Mouse (Mus musculus): ENCODE results near the gene Phyhd1.
A peak's percentile ranks its signal among the peaks of the same experiment; 100 is the strongest.

Phyhd1 gene

DNA sequence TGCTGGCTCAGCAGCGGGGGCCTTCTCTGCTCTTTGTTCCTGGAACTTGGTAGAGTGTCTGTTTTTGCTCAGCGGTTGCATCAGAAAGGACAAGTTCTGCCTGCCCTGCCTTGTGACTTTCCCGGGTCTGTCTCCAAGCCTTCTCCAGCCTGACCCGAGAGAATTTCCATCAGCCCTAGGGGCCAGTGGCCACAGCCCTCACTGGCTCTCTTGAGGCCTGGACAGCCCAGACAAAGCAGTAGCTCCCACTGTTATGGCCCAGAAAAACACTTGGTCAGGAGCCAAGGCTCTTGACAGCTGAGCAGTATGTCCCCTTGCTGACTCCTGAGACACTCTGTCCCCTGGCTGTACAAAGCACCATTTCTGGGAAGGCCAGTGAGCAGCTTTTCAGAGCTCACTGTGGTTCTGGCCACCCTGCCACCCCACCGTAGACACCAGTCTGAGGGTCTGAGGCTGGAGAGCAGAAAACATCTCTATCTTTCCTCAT, at the start of gene Phyhd1:
Gene Phyhd1, plus strand, starts transcription at position 437 of the 487 bp plus-strand sequence.
- peak; percentile 79 for DNase-seq (ENCODE audit: low read depth)

DNA sequence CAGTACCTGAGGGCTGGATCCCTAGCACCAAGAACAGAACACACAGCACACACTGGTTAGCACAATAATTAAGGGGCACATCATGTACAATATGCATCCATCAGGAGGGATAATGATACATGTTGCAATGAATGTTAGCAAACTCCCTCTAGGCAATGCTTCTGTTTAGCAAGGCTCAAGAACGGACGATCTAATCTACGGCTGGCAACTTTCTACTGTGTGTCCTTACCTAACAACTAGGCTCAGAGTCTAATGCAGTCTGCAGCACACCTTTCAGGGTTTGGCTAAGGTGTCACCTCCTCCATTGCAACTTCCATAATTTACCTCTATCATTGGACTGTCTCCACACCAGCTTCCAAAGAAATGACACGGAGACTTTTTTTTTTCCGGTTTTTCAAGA, 49.7 kb upstream of the Phyhd1 start:
- DNase-seq (ENCODE audit: low read depth): no peak

DNA sequence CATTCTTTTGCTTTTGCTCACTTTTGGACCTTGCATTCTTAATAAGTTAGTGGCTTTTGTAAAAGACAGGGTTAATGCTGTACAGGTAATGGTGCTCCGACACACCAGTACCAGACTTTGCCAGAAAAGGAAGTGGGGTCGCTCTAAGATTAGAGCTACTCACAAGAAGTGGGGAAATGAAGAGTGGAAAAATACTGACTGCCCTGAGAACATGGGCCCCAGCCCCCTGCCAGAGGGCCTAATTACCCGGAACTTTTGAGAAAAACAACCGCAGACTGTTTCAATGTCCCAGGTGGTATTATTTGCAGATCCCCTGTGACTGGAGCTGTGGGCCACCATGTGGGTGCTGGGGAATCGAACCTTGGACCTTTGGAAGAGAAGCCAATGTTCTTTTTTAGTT, 30.4 kb upstream of the Phyhd1 start:
- DNase-seq (ENCODE audit: low read depth): no peak

DNA sequence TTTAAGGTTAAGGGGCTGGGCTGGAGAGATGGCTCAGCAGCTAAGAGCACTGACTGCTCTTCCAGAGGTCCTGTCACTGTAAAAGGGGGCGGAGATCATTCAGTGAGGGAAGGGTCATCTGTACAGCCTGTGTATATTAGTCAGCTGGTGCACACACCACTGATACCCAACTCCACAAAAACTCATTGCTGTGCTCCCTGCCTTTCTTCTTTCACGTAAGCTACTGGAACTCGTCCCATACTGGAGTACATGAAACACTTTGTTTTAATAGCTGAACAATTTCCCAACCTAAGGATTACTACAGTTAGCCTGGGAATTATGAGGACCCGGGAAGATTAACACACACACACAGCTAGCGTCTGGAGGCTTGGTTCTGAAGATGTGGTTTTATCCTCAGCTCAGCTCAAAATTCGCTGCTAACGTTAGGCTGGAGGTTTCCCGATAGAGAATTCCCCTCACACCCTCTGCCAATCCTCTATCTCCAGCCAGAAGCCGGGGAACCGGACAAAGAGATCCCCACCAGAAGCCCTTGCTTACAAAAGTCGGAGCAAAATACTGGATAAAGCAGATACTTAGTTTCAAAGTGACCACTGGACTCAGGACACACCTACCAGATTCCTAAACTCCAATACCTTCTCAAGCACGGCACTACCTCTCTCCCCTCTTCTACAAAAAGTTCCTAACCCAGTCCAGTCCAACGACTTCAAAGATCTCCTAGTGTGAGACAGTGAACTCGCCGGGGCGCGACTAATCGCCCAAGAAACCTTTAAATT, 29.4 kb upstream of the Phyhd1 start:
- no peak for DNase-seq (ENCODE audit: low read depth)

DNA sequence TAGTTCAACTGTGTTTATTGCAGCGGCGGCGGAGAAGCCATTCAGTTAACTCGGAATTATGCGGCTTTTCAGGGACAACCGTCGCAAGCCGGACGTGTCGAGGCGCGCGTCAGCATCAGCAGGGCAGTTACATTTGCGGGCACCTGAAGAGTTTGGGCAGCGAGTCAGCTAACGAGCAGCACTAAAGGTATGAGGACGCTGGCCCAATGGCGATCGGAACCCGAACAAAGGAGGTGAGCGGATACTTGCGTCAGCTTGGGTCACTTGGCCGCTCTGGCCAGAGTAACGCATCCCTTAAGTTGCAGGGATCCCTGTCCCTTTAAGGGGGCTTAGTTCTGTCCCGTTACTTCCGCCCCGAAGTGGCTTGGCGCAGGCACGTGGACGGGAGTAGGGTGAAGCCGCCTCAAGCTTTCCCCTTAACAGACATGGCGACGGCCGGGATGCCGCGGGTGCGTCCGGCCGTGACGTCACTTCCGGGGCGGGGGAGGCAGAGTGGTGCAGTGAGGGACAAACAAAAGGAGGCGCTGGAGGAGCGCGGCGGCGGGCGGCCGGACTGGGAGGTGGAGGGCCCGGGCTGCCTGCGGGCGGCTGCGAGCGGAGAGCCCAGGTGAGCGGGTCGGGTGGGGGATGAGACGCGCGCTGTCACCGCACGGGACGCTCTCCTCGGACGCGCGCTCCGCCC, 28.7 kb upstream of the Phyhd1 start, which contains the start of gene Lrrc8a:
Gene Lrrc8a, plus strand, starts transcription at position 517 of the 682 bp plus-strand sequence.
- peak; percentile 90 for DNase-seq (ENCODE audit: low read depth)

DNA sequence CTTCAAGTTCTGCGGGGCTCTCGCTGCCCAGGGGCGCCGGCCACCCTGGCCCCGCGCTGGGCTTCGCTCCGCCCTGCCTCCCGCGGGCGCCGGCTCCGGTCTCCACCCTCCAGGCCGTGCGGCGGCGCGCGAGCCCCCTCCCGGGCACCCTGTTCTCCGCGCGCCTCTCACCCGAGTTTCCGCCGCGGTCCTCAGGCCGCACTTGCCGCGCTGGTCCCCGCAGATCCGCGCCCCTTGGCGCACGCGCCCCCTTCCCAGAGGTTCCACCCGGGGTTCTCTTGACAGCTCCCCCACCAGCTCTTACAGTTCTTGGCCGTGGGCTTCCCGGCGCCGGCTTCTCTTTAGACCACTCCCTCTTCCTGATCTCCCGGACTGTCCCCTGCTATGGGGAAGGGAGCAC, 28.1 kb upstream of the Phyhd1 start:
- DNase-seq (ENCODE audit: low read depth): no peak

DNA sequence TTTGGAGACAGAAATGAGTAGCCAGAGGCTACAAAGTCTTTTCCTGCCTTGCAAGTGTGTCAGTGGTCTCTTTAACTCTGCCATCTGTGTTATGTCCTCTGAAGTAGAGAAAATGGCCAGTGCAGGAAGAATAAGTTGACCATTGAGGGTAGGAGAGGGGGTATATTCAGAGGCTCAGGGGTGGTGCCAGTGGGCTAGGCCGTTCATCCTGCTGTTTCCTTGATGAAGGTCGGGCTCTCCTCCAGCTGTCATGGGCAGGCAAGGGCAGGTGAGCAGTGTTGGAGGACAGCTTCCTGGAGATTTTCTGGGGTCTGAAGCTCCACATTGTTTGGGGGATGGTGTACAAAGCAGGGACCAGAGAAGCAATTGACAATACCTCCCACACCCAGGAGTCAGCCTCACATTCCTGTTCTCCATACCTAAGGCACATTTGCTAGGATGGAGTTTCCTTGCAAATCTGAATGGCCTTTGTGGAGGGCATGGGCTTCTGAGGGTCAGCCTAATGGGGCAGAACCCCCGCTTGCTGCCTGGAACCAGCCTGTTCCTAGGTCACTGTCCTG, 27.0 kb upstream of the Phyhd1 start:
- DNase-seq (ENCODE audit: low read depth): no peak

DNA sequence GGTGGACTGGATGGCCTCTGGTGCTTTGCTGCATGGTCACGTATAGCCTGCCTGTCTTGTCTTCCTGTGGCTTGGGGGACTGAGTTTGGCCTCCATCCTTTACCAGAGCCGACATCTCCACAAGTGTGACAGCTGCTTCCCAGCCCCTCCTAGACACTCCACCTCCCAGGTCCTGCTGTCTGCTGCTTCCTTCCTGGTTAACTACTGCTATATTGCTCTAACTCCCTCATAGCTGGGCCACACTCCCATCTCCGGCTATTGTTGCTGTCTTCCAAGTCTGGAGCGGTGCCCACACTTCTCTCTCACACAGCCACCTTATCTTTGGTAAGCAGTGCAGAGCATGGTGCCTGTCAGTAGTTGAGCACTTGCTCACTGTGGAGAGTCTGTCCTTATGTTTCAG, 26.2 kb upstream of the Phyhd1 start:
- no peak for DNase-seq (ENCODE audit: low read depth)

DNA sequence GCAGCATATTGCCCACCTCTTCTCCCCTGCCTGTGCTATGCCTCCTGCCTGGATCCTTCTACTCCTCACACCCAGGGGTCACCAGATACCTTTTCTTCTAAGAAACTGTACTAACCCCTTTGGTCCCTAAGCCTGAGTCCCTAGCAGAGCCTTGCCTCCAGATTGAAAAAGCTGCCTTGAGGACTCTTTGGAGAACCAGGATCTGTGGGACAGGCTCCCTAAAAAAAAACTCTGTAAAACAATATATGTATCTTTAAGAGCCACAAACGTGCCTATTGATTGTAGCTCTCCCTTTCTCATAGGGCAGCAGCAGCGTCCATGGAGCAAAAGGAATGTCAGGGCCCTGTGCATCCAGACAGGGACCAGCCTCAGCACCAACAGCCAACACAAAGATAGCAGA, 25.7 kb upstream of the Phyhd1 start, which contains the start of gene Gm28035:
Gene Gm28035, plus strand, starts transcription at position 301 of the 400 bp plus-strand sequence.
- no peak for DNase-seq (ENCODE audit: low read depth)

DNA sequence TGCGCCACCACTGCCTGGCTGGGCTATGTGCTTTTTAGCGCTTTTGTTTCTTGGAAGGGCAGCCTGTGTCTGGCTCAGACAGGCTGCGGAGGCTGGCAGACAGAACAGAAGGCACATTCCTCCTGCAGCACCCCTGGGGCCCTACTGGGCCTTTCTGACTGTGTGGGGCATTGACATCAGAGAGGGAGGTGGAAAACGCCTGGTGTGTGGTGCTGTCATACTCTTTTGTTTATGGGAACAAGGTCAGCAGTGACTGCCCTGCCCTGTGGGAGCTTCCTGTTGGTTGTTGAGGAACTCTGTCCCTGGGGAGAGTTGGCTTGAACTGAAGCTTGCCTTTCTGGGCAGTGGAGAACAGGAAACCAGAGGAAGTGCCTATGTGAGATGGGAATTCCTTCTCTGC, 23.5 kb upstream of the Phyhd1 start:
- peak; percentile 57 for DNase-seq (ENCODE audit: low read depth)

DNA sequence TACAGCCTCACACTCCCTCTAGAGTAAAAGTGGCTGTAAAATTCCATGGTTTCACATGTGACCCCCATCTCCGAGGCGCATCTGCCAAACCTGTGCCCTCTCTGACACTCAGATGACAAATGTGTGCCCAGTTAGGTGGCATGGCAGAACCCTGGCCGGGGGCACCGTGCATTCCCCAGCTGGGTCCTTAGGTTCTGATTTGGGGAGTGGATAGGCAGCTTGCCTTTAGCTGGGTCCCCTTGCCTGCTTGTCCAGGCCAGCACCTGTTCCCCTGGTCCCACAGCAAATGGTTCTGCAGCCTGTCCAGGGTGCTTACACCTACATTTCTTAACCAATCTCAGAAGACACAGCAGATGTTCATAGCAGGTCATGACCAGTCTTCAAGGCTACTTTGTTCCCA, 22.6 kb upstream of the Phyhd1 start:
- no peak for DNase-seq (ENCODE audit: low read depth)

DNA sequence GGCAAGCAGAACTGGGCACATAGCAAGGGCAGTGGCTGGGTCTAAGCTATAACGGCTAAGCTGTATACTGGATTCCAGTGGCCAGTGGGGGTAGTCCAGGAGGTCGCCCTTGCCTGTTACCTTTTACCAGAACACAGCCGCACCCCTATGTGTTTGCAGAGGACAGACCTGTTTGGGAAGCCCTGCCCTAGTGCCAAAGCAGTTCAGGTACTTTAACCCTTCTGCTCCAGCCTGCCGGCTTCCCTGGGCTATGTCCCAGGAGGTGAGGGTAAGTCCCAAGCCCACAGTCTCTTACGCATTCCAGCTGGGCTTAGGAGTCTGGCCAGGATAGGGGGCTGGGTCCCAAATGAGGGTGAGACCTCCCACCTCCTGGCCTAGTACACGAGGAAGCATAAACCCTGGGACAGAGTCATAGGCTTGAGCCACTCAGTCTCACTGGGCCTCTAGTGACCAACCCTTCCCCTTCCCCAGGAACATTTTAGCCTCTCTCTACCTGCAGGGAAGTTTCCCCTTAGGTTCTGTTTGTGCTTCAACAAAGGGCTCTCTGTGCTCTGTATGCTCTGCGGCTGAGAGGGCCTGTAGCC, 21.3 kb upstream of the Phyhd1 start:
- DNase-seq (ENCODE audit: low read depth): no peak

DNA sequence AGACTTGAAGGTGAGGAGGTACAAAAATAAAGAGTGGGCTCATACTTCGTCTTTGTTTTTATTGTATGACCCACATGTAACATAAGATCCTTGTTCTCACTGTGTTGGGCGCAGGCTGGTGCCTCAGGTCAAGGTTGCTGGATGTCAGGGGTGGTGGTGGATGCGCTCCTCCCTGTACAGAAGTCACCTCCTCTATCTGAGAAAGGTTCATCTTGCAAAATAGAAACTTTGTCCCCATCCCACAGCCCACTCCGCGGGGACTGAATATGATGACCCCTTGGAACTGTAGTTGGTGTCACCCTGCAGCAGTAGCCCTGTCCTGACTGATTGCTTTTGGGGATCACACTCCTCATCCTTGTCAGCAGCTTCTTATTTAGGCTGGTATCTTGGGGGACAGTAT, 19.0 kb upstream of the Phyhd1 start:
- no peak for DNase-seq (ENCODE audit: low read depth)

DNA sequence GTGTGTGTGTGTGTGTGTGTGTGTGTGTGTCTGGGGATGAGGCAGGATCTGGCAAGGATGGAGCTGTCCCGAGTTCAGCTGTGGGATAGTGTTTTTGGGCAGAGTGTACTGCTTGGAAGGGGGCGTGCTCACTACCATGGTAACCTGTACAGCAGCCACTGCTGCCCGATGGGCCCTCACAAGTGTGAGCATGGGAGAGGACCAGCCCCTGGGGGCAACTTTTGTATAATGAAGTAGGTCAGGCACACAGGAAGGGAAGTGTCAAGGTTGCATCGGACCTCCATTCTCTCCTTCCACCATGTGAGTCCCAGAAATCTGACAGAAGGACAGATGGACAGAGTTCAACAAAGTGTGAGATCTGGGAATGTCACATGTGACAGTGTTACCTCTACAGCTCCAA, 18.3 kb upstream of the Phyhd1 start:
- no peak for DNase-seq (ENCODE audit: low read depth)

DNA sequence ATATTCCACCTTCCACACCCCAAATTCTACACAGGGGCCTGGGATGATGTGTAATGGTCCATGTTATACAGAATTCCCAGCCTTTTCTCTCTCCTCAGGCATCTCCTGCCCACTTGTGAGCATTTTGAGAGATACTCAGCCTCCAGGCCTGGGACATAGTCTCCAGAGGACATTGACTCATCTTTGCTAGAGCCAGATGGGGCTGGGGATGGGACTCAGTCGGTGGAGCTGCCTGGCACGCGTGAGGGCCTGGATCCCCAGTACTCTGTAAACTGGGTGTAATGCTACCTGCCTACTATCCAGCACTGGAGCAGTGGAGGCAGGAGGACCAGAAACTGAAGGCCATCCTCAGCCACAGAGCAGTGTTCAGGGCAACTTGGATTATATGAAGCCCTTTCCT, 16.8 kb upstream of the Phyhd1 start:
- DNase-seq (ENCODE audit: low read depth): no peak

DNA sequence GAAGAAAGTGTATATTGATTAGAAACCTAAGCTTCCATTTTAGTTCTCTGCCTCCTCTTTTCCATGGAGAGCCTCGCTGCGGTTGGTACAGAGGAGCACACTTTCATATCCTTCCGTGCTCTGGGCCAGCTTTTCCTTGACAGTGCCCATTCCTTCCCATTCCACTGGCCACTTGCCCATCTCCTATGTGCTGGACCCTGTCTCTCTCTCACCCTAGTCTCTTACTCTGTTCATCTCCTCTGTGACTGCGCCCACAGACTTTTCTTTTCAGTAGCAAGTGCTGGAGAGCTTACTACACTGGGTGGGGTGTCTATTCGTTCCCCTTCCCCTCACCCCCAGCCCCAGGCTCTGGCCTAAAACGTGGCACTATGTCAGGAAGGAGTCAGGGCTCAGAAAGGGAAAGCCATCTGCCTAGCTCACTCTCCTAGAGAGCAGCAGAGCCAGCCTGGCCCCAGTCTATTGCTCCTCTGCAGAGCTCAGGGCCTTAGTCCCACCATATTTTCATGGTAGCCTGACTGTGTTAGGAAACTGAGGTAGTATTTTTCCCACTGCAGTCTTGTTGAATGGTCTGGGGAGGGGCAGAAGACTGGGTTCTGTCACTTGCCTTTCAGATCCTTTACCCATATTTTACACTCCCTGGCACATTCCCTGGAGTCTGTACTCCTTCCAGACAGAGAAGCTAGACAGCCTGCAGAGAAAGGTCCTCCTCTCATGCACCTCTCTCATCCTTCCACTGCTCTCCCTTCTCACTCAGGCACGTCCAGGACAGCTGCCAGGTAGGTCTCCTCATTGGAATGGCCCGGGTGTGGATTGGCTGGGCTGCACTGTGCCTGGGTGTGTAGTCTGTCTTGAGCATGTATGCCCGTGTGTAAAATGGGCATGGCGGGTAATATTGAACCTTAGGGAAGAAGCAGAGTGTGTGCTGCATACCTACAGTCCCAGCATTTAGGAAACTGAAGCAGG, 15.6 kb upstream of the Phyhd1 start:
- DNase-seq (ENCODE audit: low read depth): no peak

DNA sequence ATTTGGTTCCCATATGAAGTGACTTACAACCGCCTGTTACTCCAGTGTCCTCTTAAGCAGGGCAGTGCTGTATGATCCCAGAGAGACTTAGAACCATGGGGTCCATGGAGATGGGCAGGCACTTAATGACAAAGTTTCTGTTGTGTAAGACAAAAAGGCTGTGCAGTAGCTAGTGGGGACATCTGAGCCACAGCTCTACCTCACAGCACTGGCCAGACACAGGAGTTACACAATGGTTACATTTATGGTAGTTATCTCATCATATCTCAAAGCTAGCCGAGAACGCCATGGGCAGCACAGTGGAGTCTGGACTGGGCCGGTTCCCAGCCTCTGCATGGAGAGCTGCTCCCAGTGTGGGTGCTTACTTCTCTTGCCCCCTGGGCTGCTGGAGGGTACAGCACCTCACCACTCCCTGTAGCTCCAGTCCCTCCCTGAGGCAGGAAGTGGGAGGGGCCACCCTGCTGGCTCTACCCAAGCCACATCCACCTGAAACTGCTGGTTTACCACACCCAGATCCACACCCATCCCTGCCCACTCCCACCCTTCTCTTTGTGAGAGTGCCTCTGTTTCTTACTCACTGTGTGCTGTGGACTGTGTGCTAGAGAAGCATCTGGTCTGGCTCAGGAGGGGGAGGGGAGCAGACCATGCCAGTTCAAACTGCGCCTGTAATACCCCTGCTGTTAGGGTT, 14.4 kb upstream of the Phyhd1 start:
- no peak for DNase-seq (ENCODE audit: low read depth)

DNA sequence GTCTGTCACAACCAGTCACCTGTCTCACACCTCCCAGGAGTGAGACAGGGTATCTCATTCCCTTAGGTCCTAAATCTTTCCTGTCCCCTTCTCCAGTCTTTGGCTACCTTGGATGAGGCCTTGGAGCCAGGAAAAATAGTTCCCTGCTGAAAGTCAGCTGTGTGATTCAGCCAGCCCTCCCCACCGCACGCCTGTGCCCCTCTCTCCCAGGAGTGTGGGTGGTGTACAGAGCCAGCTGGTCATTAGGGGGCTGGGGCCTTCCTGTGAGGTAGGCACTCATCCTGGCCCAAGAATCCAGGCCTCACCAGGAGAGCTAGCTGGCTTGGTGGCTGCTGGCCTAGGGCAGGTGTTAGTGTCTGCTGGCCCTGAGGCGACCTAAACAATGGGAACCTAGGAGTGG, 13.5 kb upstream of the Phyhd1 start:
- DNase-seq (ENCODE audit: low read depth): no peak

DNA sequence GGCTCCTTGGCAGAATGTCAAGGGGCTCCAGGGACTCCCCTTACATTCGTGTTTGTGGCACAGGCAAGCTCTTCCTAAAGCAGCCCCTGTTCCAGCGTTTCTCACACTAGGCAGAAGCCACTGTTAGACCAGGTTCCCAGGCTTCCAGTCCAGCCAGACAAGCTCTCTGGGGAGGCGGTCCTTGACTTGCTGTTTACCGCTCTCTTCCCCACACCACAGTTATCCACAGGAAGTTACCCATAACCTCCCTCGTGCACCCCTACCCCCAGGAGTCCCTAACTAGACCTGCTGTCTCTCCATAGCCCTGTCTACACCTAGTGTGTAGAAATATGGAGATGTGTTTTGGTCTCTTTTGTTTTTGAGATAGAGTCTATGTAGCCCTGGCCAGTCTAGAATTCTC, 12.2 kb upstream of the Phyhd1 start:
- no peak for DNase-seq (ENCODE audit: low read depth)

DNA sequence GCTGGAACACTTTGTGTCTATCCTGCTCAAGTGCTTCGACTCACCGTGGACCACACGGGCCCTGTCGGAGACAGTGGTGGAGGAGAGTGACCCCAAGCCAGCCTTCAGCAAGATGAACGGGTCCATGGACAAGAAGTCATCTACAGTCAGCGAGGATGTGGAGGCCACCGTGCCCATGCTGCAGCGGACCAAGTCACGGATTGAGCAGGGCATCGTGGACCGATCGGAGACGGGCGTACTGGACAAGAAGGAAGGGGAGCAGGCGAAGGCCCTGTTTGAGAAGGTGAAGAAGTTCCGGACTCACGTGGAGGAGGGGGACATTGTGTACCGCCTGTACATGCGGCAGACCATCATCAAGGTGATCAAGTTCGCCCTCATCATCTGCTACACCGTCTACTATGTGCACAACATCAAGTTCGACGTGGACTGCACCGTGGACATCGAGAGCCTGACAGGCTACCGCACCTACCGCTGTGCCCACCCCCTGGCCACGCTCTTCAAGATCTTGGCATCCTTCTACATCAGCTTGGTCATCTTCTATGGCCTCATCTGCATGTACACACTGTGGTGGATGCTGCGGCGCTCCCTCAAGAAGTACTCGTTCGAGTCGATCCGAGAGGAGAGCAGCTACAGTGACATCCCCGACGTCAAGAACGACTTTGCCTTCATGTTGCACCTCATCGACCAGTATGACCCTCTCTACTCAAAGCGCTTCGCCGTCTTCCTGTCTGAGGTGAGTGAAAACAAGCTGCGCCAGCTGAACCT, 10.2 kb upstream of the Phyhd1 start:
- no peak for DNase-seq (ENCODE audit: low read depth)
